Mouse (Mus musculus) hindbrain, embryonic 16.5 days (tissue): ENCODE measurements around the gene Tgm5. TPM values are rescaled to one million over a fixed set of nuclear protein-coding genes. Genes with fewer than 3 reads are reported as not detected.
A peak's percentile ranks its signal among the peaks of the same experiment; 100 is the strongest.

ENCODE experiments used
- ATAC-seq: fragments of 200-750 bp; cut with Nextera tagmentation; 2 replicates; pipeline ENCODE4 v1.8.0; 2017; ENCODE audit warnings: moderate TSS enrichment, moderate library complexity
- H3K27ac ChIP-seq: fragments of 300-500 bp; sonication (generic); 2 replicates; pipeline ENCODE4 v1.5.1; 2014; ENCODE audit warnings: low read depth, mild to moderate bottlenecking, control low read depth, low read length, moderate library complexity
- H3K27me3 ChIP-seq: fragments of 300-500 bp; sonication (generic); replicated peaks from 2 replicates; pipeline ENCODE4 v1.6.1; 2014; ENCODE audit warnings: low read length; ENCODE audit not compliant: control insufficient read depth, insufficient read depth
- H3K36me3 ChIP-seq: fragments of 300-500 bp; sonication (generic); 2 replicates; pipeline ENCODE4 v1.6.1; 2014; ENCODE audit warnings: mild to moderate bottlenecking, low read length, moderate library complexity, mixed read lengths; ENCODE audit not compliant: control insufficient read depth, insufficient read depth
- H3K4me1 ChIP-seq: fragments of 300-500 bp; sonication (generic); 2 replicates; pipeline ENCODE4 v1.6.1; 2014; ENCODE audit warnings: low read depth, low read length; ENCODE audit not compliant: control insufficient read depth, insufficient read depth
- H3K4me2 ChIP-seq: fragments of 300-500 bp; sonication (generic); 2 replicates; pipeline ENCODE4 v1.6.1; 2014; ENCODE audit warnings: mild to moderate bottlenecking, low read length, control low read depth, moderate library complexity
- H3K4me3 ChIP-seq: fragments of 300-500 bp; sonication (generic); 2 replicates; pipeline ENCODE4 v1.5.1; 2014; ENCODE audit warnings: mild to moderate bottlenecking, low read length, control low read depth, moderate library complexity
- H3K9ac ChIP-seq: fragments of 300-500 bp; sonication (generic); 2 replicates; pipeline ENCODE4 v1.6.1; 2014; ENCODE audit warnings: low read depth, mild to moderate bottlenecking, control low read depth, low read length, moderate library complexity
- H3K9me3 ChIP-seq: fragments of 300-500 bp; sonication (generic); 2 replicates; pipeline ENCODE4 v1.6.1; 2014; ENCODE audit warnings: mild to moderate bottlenecking, low read length, moderate library complexity; ENCODE audit not compliant: control insufficient read depth
- WGBS: fragments of 180-500 bp; shearing (Covaris S2); extraction: QIAGEN DNeasy Blood & Tissue Kit; methylation state at CpG from one replicate; pipeline ENCODE4 v1.1.7; 2014; 5-methylcytosine and 5-hydroxymethylcytosine counted together
- polyA plus RNA-seq: library from polyadenylated mRNA; unstranded; fragments of >200 nt; fragmentation: Nextera tagmentation; extraction: Ambion mirVana; gene quantifications from 2 replicates; pipeline ENCODE4 v1.2.1, GENCODE M21; 2015

Gene Tgm5
- polyA plus RNA-seq, 1 experiment from 2014 or later = 0.35 TPM

- no peaks in the 10 kb centered on the region for H3K9me3 ChIP-seq
- no peaks in the 10 kb centered on the region for H3K4me1 ChIP-seq
- peak; percentile 81 for ATAC-seq
- no peaks in the 10 kb centered on the region for H3K36me3 ChIP-seq
- H3K27me3 ChIP-seq = no peaks in the 10 kb centered on the region
- H3K27ac ChIP-seq = no peak overlapping the region
- H3K4me2 ChIP-seq = no peak overlapping the region
- H3K4me3 ChIP-seq = no peak overlapping the region
- 24% methylated on average over 9 of the region's 9 CpGs for WGBS
- no peak overlapping the region for H3K9ac ChIP-seq
Measured at GRCm38 (mm10) chr2:121102051-121102450, 16.4 kb upstream of the Tgm5 start.

DNA sequence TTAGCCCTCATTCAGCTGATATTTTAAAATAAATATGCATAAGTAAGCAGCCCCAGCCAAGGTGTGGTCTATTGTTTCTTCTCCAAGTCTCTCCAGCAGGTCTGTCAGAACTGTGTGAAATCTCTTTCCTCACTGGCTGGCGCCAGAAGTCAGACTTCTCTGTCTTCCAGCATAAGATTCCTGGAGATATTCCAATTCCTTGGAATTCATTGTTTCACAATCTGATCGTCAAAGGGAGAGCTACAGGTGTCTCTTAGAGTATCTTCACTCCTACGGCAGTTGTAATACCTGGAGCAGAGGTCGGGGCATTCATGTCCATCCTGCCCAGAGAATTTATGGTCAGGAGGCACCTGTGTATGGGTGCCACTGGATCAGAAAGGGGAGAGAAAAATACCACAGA is 4.1 kb upstream of the Tgm5 start:
- no peak overlapping the region for H3K4me3 ChIP-seq
- ATAC-seq = no peak
- H3K4me1 ChIP-seq = no peaks in the 10 kb centered on the region
- H3K36me3 ChIP-seq = no peaks in the 10 kb centered on the region
- H3K27me3 ChIP-seq = no peaks in the 10 kb centered on the region
- H3K27ac ChIP-seq = no peak overlapping the region
- H3K9ac ChIP-seq = no peak overlapping the region
- no peaks in the 10 kb centered on the region for H3K9me3 ChIP-seq
- H3K4me2 ChIP-seq = no peak overlapping the region
- WGBS = 70% methylated on average over 4 of the region's 4 CpGs

GRCm38 (mm10) chr2:121088507-121088906 is 2.9 kb upstream of the Tgm5 start:
- Histone ChIP-seq H3K27me3 (no peaks in the 10 kb centered on the region), H3K9me3 (no peaks in the 10 kb centered on the region), H3K36me3 (no peaks in the 10 kb centered on the region), H3K4me2 (no peak overlapping the region), H3K9ac (no peak overlapping the region), H3K4me3 (no peak overlapping the region), H3K4me1 (no peaks in the 10 kb centered on the region), H3K27ac (no peak overlapping the region)
- ATAC-seq = no peak
- WGBS = 87% methylated on average over 3 of the region's 3 CpGs

- ATAC-seq = no peak
- Histone ChIP-seq H3K36me3 (no peaks in the 10 kb centered on the region), H3K9me3 (no peaks in the 10 kb centered on the region), H3K27ac (no peak overlapping the region), H3K9ac (no peak overlapping the region), H3K4me1 (no peaks in the 10 kb centered on the region), H3K4me3 (no peak overlapping the region), H3K27me3 (no peaks in the 10 kb centered on the region), H3K4me2 (no peak overlapping the region)
- WGBS = 85% methylated on average over 1 of the region's 1 CpGs
Measured at GRCm38 (mm10) chr2:121082626-121083025, 3.0 kb downstream of the Tgm5 start.

DNA sequence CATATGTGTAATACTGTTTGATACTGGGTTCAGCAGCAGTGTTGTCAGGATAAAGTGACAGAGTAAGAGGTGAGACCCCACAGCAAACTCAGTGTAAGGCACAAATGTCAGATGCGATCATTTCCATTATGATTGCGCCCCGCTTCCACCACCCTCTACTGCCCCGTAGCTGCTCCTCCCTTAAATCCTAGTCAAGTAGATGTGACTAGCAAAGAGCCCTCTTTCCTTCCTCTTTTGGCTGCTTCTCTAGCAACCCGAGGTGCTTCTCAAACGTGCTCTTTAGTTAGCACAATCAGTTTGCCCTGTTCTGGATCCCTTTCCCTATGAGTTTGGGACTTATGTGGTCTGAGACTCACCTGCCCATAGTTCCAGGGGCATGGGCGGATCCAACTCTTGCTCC is 10.9 kb downstream of the Tgm5 start:
- no peak overlapping the region for H3K9ac ChIP-seq
- WGBS = 82% methylated on average over 7 of the region's 7 CpGs
- no peak overlapping the region for H3K4me2 ChIP-seq
- H3K4me1 ChIP-seq = no peaks in the 10 kb centered on the region
- H3K27me3 ChIP-seq = no peaks in the 10 kb centered on the region
- ATAC-seq = no peak
- H3K9me3 ChIP-seq = no peaks in the 10 kb centered on the region
- no peak overlapping the region for H3K4me3 ChIP-seq
- no peak overlapping the region for H3K27ac ChIP-seq
- no peaks in the 10 kb centered on the region for H3K36me3 ChIP-seq

DNA sequence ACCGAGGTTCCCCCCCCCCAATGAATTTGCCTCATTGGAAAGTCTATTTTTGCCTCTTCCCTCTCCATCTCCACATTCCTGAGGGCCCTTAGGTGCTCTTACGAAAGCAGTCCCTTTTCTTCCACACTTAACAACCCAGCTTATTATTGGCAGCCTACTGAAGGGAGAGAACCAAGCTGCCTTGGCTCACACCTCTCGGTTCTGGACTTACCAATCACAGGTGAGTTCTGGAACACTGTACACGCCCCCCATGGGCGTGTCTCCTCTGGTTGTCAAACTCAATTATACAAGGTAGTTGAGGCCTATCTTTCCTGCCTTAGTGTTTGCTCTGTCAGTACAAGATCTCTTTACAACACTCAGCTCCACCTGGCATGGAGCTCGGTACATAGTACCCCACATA is 13.8 kb downstream of the Tgm5 start:
- Histone ChIP-seq H3K27ac (no peak overlapping the region), H3K9me3 (no peaks in the 10 kb centered on the region), H3K4me2 (no peak overlapping the region), H3K4me3 (no peak overlapping the region), H3K9ac (no peak overlapping the region), H3K4me1 (no peaks in the 10 kb centered on the region), H3K27me3 (no peaks in the 10 kb centered on the region), H3K36me3 (no peaks in the 10 kb centered on the region)
- WGBS = 83% methylated on average over 6 of the region's 6 CpGs
- ATAC-seq = no peak

DNA sequence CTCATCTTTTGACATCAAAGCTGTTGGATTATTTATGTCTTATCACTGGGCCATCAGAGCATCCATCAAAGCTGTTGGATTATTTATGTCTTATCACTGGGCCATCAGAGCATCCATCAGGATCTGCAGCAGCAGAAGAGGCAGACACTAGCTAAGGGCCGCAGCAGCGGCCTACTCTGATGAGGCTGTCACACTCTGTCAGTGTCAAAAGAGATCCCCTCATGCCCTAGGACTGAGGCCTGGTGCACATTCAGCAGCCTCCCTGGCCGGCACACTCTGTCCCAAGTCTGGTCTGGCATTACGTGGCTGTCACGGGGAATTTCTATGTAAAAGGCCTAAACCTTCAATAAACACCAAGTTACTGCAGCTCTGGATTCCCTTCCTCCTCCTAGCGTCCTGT is 16.1 kb downstream of the Tgm5 start:
- H3K4me2 ChIP-seq = no peak overlapping the region
- no peak overlapping the region for H3K9ac ChIP-seq
- H3K4me1 ChIP-seq = no peaks in the 10 kb centered on the region
- H3K27ac ChIP-seq = no peak overlapping the region
- WGBS = 69% methylated on average over 6 of the region's 6 CpGs
- no peaks in the 10 kb centered on the region for H3K9me3 ChIP-seq
- no peaks in the 10 kb centered on the region for H3K27me3 ChIP-seq
- no peaks in the 10 kb centered on the region for H3K36me3 ChIP-seq
- no peak overlapping the region for H3K4me3 ChIP-seq
- no peak for ATAC-seq

- 56% methylated on average over 4 of the region's 4 CpGs for WGBS
- no peak for ATAC-seq
- Histone ChIP-seq H3K36me3 (no peaks in the 10 kb centered on the region), H3K4me2 (no peak overlapping the region), H3K9me3 (no peaks in the 10 kb centered on the region), H3K9ac (no peak overlapping the region), H3K4me3 (no peak overlapping the region), H3K27me3 (no peaks in the 10 kb centered on the region), H3K27ac (no peak overlapping the region), H3K4me1 (no peaks in the 10 kb centered on the region)
Measured at GRCm38 (mm10) chr2:121067116-121067515, 18.5 kb downstream of the Tgm5 start.

GRCm38 (mm10) chr2:121061315-121061714 is 24.3 kb downstream of the Tgm5 start:
- ATAC-seq = no peak

GRCm38 (mm10) chr2:121057997-121058396 is 27.6 kb downstream of the Tgm5 start:
- Histone ChIP-seq H3K4me3 (no peak overlapping the region), H3K4me1 (no peaks in the 10 kb centered on the region), H3K9ac (no peak overlapping the region), H3K4me2 (no peak overlapping the region), H3K27me3 (no peaks in the 10 kb centered on the region), H3K36me3 (no peaks in the 10 kb centered on the region), H3K9me3 (no peaks in the 10 kb centered on the region), H3K27ac (no peak overlapping the region)
- WGBS = 76% methylated on average over 6 of the region's 6 CpGs
- no peak for ATAC-seq

More at GRCm38 (mm10) chr2:121061315-121061714, 24.3 kb downstream of the Tgm5 start:
- no peak overlapping the region for H3K4me2 ChIP-seq
- 91% methylated on average over 2 of the region's 2 CpGs for WGBS
- H3K27ac ChIP-seq = no peak overlapping the region
- no peaks in the 10 kb centered on the region for H3K36me3 ChIP-seq
- no peak overlapping the region for H3K9ac ChIP-seq
- H3K4me1 ChIP-seq = no peaks in the 10 kb centered on the region
- no peaks in the 10 kb centered on the region for H3K27me3 ChIP-seq
- H3K4me3 ChIP-seq = no peak overlapping the region
- no peaks in the 10 kb centered on the region for H3K9me3 ChIP-seq
